10 mouse cellular contexts compared by ENCODE assay signal in the genomic region with DNA sequence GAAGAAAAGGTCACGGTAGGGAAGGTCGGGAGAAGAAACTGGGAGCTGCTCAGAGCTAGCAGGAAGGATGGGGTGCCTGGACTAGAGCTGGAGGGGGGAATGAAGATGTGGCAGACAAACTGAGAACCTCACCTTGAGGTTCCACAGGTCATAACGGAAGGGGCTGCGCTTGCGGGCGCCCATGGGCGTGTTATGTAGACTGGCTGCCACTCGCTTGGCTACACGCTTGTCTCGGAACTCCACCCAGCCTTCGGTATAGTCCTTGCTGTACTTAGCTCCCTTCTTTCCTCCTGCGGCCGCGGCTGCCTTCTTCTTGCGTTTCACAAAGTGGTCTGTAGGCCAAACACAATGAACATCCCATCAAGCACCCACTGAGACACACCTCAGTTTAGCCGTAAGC. TPM values are rescaled to one million over a fixed set of nuclear protein-coding genes. Genes with fewer than 3 reads are reported as not detected.
A peak's percentile ranks its signal among the peaks of the same experiment; 100 is the strongest.
DNase-seq lines count a peak whose midpoint lies in the region; ATAC-seq and TF ChIP-seq lines count a peak whose summit lies in the region.
"Had no signal": no experiment of that assay in that cellular context is flagged by ENCODE, and none has a peak within 500 bp of the region (broad histone marks: within the 10 kb centered on the region; RNA-seq: fewer than 3 reads in every experiment).

No protein-coding gene starts in this region.

- H3K4me2 ChIP-seq in hindbrain, embryonic 16.5 days (ENCODE audit: low read length) = no peak overlapping the region; the same call in 1 of the 2 replicates
- peak overlapping the region; percentile 85; the same call in 1 of the 2 replicates for H3K4me2 ChIP-seq in embryonic facial prominence, embryonic 14.5 days (ENCODE audit: low read depth, low read length)
- peak overlapping the region; percentile 73; the same call in 1 of the 2 replicates for H3K4me2 ChIP-seq in liver, embryonic 14.5 days (ENCODE audit: low read depth)

- peaks cover 14% of the 10 kb centered on the region for H3K4me1 ChIP-seq in hindbrain, embryonic 10.5 days (replicated peaks)
- peaks cover 13% of the 10 kb centered on the region for H3K4me1 ChIP-seq in hindbrain, embryonic 16.5 days (ENCODE audit: control insufficient read depth, insufficient read depth, low read depth, low read length)
- no peaks in the 10 kb centered on the region for H3K4me1 ChIP-seq in brown adipose tissue, adult 24 weeks (ENCODE audit: control insufficient read depth, insufficient read depth, insufficient read length, low read length)
- H3K4me1 ChIP-seq in embryonic facial prominence, embryonic 14.5 days (ENCODE audit: control insufficient read depth, insufficient read depth, low read length) = peaks cover 6% of the 10 kb centered on the region; the same call in 1 of the 2 replicates
- H3K4me1 ChIP-seq in liver, embryonic 14.5 days (replicated peaks; ENCODE audit: control insufficient read depth in 2 of 2, insufficient read depth in 2 of 2, low read length in 1 of 2) = peaks cover 12 to 18% of the 10 kb centered on the region in 2 experiments; a peak in 3 of 4 replicates
- peaks cover 7% of the 10 kb centered on the region for H3K4me1 ChIP-seq in thymus, adult 2 months (replicated peaks; ENCODE audit: control insufficient read depth, insufficient read depth, low read length)

- no peak for ATAC-seq in hindbrain, embryonic 16.5 days
- ATAC-seq in embryonic facial prominence, embryonic 14.5 days (ENCODE audit: low read depth) = no peak
- no peak for ATAC-seq in liver, embryonic 14.5 days (ENCODE audit: insufficient read depth)

- peaks cover 45% of the 10 kb centered on the region for H3K36me3 ChIP-seq in hindbrain, embryonic 10.5 days
- peaks cover 14% of the 10 kb centered on the region for H3K36me3 ChIP-seq in hindbrain, embryonic 16.5 days (ENCODE audit: control insufficient read depth, insufficient read depth, low read length)
- peaks cover 40% of the 10 kb centered on the region for H3K36me3 ChIP-seq in embryonic facial prominence, embryonic 14.5 days (ENCODE audit: control insufficient read depth, insufficient read depth, low read length)
- peaks cover 15% of the 10 kb centered on the region for H3K36me3 ChIP-seq in liver, embryonic 14.5 days (replicated peaks; ENCODE audit: control insufficient read depth, insufficient read depth, low read depth)
- H3K36me3 ChIP-seq in thymus, adult 2 months (ENCODE audit: control insufficient read depth, insufficient read depth, low read length) = peaks cover 4% of the 10 kb centered on the region; the same call in 1 of the 2 replicates

- H3K9me3 ChIP-seq in hindbrain, embryonic 10.5 days = no peaks in the 10 kb centered on the region
- no peaks in the 10 kb centered on the region for H3K9me3 ChIP-seq in hindbrain, embryonic 16.5 days (ENCODE audit: control insufficient read depth, low read length)
- H3K9me3 ChIP-seq in embryonic facial prominence, embryonic 14.5 days (ENCODE audit: control insufficient read depth, low read length) = no peaks in the 10 kb centered on the region
- H3K9me3 ChIP-seq in liver, embryonic 14.5 days (ENCODE audit: control insufficient read depth, low read length) = no peaks in the 10 kb centered on the region

- WGBS in hindbrain, embryonic 10.5 days = 95% methylated on average over 16 of the region's 16 CpGs
- 98% methylated on average over 16 of the region's 16 CpGs for WGBS in hindbrain, embryonic 16.5 days
- WGBS in embryonic facial prominence, embryonic 14.5 days = 93% methylated on average over 15 of the region's 16 CpGs
- 92% methylated on average over 16 of the region's 16 CpGs for WGBS in liver, embryonic 14.5 days (ENCODE audit: insufficient replicate concordance)
- 98% methylated on average over 16 of the region's 16 CpGs for WGBS in thymus, adult 2 months

- no peak for TF ChIP-seq POLR2A in thymus, adult 2 months (IDR thresholded peaks at IDR 0.05; ENCODE audit: control insufficient read depth, extremely low read depth, insufficient read depth, low read length, poor library complexity)

- TF ChIP-seq CTCF in liver, embryonic 14.5 days (IDR thresholded peaks at IDR 0.05; ENCODE audit: low read depth) = no peak
- no peak for TF ChIP-seq CTCF in thymus, adult 2 months (IDR thresholded peaks at IDR 0.05; ENCODE audit: borderline replicate concordance, control insufficient read depth, extremely low read depth, insufficient read depth, low read length, poor library complexity)

- H3K4me3 ChIP-seq in hindbrain, embryonic 10.5 days = peak overlapping the region; percentile 96
- H3K4me3 ChIP-seq in hindbrain, embryonic 16.5 days (ENCODE audit: low read length) = no peak overlapping the region
- H3K4me3 ChIP-seq in brown adipose tissue, adult 24 weeks (ENCODE audit: insufficient read depth, low read depth, low read length) = peak overlapping the region; percentile 7; the same call in 1 of the 2 replicates
- H3K4me3 ChIP-seq in embryonic facial prominence, embryonic 14.5 days (ENCODE audit: low read depth, low read length) = peak overlapping the region; percentile 98; the same call in 1 of the 2 replicates
- H3K4me3 ChIP-seq in liver, embryonic 14.5 days (ENCODE audit: insufficient read depth in 1 of 2, low read depth in 2 of 2, low read length in 2 of 2) = no peak overlapping the region; a peak in 1 of 4 replicates
- H3K4me3 ChIP-seq in thymus, adult 2 months (ENCODE audit: control insufficient read depth, insufficient read depth, low read length) = no peak overlapping the region

- no peak overlapping the region for H3K9ac ChIP-seq in hindbrain, embryonic 16.5 days (ENCODE audit: low read depth, low read length)
- no peak overlapping the region for H3K9ac ChIP-seq in embryonic facial prominence, embryonic 14.5 days (ENCODE audit: low read depth, low read length)
- no peak overlapping the region for H3K9ac ChIP-seq in liver, embryonic 14.5 days (replicated peaks)

- no peak for DNase-seq in hindbrain, embryonic 10.5 days (ENCODE audit: low spot score)
- DNase-seq in embryonic facial prominence, embryonic 14.5 days (ENCODE audit: low spot score) = no peak
- DNase-seq in liver, embryonic 14.5 days (ENCODE audit: low read depth in 3 of 3, low spot score in 3 of 3) = no peak
- no peak for DNase-seq in spleen, postnatal 4 days (ENCODE audit: low spot score in 2 of 2)
- DNase-seq in thymus, adult 2 months = no peak
- no peak for DNase-seq in cerebellum, adult 8-10 months
- DNase-seq: heart, adult 18-20 months; lung, postnatal 14 days had no signal

- H3K27me3 ChIP-seq in hindbrain, embryonic 10.5 days (ENCODE audit: insufficient read depth, poor library complexity, severe bottlenecking) = no peaks in the 10 kb centered on the region
- no peaks in the 10 kb centered on the region for H3K27me3 ChIP-seq in hindbrain, embryonic 16.5 days (replicated peaks; ENCODE audit: control insufficient read depth, insufficient read depth, low read length)
- H3K27me3 ChIP-seq in embryonic facial prominence, embryonic 14.5 days (replicated peaks; ENCODE audit: control insufficient read depth, insufficient read depth, low read length) = no peaks in the 10 kb centered on the region
- no peaks in the 10 kb centered on the region for H3K27me3 ChIP-seq in liver, embryonic 14.5 days (ENCODE audit: control insufficient read depth, insufficient read depth, low read length)
- H3K27me3 ChIP-seq in thymus, adult 2 months (ENCODE audit: control insufficient read depth, insufficient read depth, low read length) = no peaks in the 10 kb centered on the region

- no peak overlapping the region for H3K27ac ChIP-seq in hindbrain, embryonic 10.5 days
- no peak overlapping the region for H3K27ac ChIP-seq in hindbrain, embryonic 16.5 days (ENCODE audit: low read depth, low read length)
- no peak overlapping the region for H3K27ac ChIP-seq in brown adipose tissue, adult 24 weeks (replicated peaks; ENCODE audit: low read depth, low read length)
- no peak overlapping the region for H3K27ac ChIP-seq in embryonic facial prominence, embryonic 14.5 days (replicated peaks; ENCODE audit: low read depth, low read length)
- H3K27ac ChIP-seq in liver, embryonic 14.5 days = no peak overlapping the region
- no peak overlapping the region for H3K27ac ChIP-seq in thymus, adult 2 months (ENCODE audit: control insufficient read depth, insufficient read depth, low read length)

- no peak for TF ChIP-seq EP300 in liver, embryonic 14.5 days (IDR thresholded peaks at IDR 0.05; ENCODE audit: low read depth)

RNA-seq across cellular contexts. Expression of gene Abt1, which starts 1.3 kb away (rescaled TPM):
- polyA plus RNA-seq in hindbrain, embryonic 10.5 days (2016; fragmentation: Nextera tagmentation; extraction: Ambion mirVana) = 13.4 and 14.5 TPM in 2 replicates
- polyA plus RNA-seq in hindbrain, embryonic 16.5 days (2015; fragmentation: Nextera tagmentation; extraction: Ambion mirVana) = 9.8 and 10.1 TPM in 2 replicates
- 4.4 and 5.0 TPM in 2 replicates for polyA plus RNA-seq in brown adipose tissue, adult 24 weeks (2012; ENCODE audit: insufficient read depth, insufficient read length, missing spikeins)
- 10.3 and 11.6 TPM in 2 replicates for polyA plus RNA-seq in embryonic facial prominence, embryonic 14.5 days (2014; fragmentation: Nextera tagmentation; extraction: Ambion mirVana)
- polyA plus RNA-seq in liver, embryonic 14.5 days (2012; rRNA removed) = 2.4 and 4.0 TPM in 2 replicates
- 5.2 and 5.3 TPM in 2 replicates for polyA plus RNA-seq in liver, embryonic 14.5 days (2014; fragmentation: Nextera tagmentation; extraction: Ambion mirVana)
- polyA plus RNA-seq in thymus, adult 2 months (2012; rRNA removed) = 4.2 and 4.5 TPM in 2 replicates

RNA-seq across cellular contexts. Expression of gene Btn1a1, which starts 43.4 kb away (rescaled TPM):
- polyA plus RNA-seq in hindbrain, embryonic 10.5 days (2016; fragmentation: Nextera tagmentation; extraction: Ambion mirVana) = 0.04 TPM in 1 of 2 replicates, not detected in the other
- polyA plus RNA-seq in hindbrain, embryonic 16.5 days (2015; fragmentation: Nextera tagmentation; extraction: Ambion mirVana) = 0.09 and 0.20 TPM in 2 replicates
- not detected in 2 replicates for polyA plus RNA-seq in brown adipose tissue, adult 24 weeks (2012; ENCODE audit: insufficient read depth, insufficient read length, missing spikeins)
- polyA plus RNA-seq in embryonic facial prominence, embryonic 14.5 days (2014; fragmentation: Nextera tagmentation; extraction: Ambion mirVana) = 0.18 TPM in 1 of 2 replicates, not detected in the other
- polyA plus RNA-seq in liver, embryonic 14.5 days (2012; rRNA removed) = 1.5 and 2.1 TPM in 2 replicates
- 1.5 and 1.8 TPM in 2 replicates for polyA plus RNA-seq in liver, embryonic 14.5 days (2014; fragmentation: Nextera tagmentation; extraction: Ambion mirVana)
- polyA plus RNA-seq in thymus, adult 2 months (2012; rRNA removed) = 0.05 and 0.15 TPM in 2 replicates

RNA-seq across cellular contexts. Expression of gene Zfp322a, which starts 53.3 kb away (rescaled TPM):
- 42.3 and 54.0 TPM in 2 replicates for polyA plus RNA-seq in hindbrain, embryonic 10.5 days (2016; fragmentation: Nextera tagmentation; extraction: Ambion mirVana)
- 46.2 and 48.2 TPM in 2 replicates for polyA plus RNA-seq in hindbrain, embryonic 16.5 days (2015; fragmentation: Nextera tagmentation; extraction: Ambion mirVana)
- 10.1 and 12.5 TPM in 2 replicates for polyA plus RNA-seq in brown adipose tissue, adult 24 weeks (2012; ENCODE audit: insufficient read depth, insufficient read length, missing spikeins)
- 40.2 and 44.9 TPM in 2 replicates for polyA plus RNA-seq in embryonic facial prominence, embryonic 14.5 days (2014; fragmentation: Nextera tagmentation; extraction: Ambion mirVana)
- 3.0 and 5.4 TPM in 2 replicates for polyA plus RNA-seq in liver, embryonic 14.5 days (2012; rRNA removed)
- 11.9 and 12.5 TPM in 2 replicates for polyA plus RNA-seq in liver, embryonic 14.5 days (2014; fragmentation: Nextera tagmentation; extraction: Ambion mirVana)
- 2.4 and 3.7 TPM in 2 replicates for polyA plus RNA-seq in thymus, adult 2 months (2012; rRNA removed)

Comparison
In these comparisons a context has a peak if more than half of its experiments do, and no peak if none do; other contexts are left out.
1. H3K4me3 ChIP-seq: peak in hindbrain, embryonic 10.5 days (single experiment), brown adipose tissue, adult 24 weeks (single experiment) and embryonic facial prominence, embryonic 14.5 days (single experiment); none in hindbrain, embryonic 16.5 days (single experiment), liver, embryonic 14.5 days (0 of 2) and thymus, adult 2 months (single experiment).